Mouse (Mus musculus) CH12F3 (cell line): ENCODE results near the gene Wdr34.

ENCODE experiments used
- in situ Hi-C: fragments of 300-500 bp; cut with MboI; formaldehyde crosslinking; loops from 2 replicates; pipeline ENCODE4 v1.14.3; 2020; ENCODE audit warnings: low sequenced_read_pairs

Wdr34 gene

GRCm38 (mm10) chr2:30048699-30049388 is at the start of gene Wdr34:
TSS of gene Wdr34 (minus strand) at chr2:30048881.
- in situ Hi-C loops = no loop called here

DNA sequence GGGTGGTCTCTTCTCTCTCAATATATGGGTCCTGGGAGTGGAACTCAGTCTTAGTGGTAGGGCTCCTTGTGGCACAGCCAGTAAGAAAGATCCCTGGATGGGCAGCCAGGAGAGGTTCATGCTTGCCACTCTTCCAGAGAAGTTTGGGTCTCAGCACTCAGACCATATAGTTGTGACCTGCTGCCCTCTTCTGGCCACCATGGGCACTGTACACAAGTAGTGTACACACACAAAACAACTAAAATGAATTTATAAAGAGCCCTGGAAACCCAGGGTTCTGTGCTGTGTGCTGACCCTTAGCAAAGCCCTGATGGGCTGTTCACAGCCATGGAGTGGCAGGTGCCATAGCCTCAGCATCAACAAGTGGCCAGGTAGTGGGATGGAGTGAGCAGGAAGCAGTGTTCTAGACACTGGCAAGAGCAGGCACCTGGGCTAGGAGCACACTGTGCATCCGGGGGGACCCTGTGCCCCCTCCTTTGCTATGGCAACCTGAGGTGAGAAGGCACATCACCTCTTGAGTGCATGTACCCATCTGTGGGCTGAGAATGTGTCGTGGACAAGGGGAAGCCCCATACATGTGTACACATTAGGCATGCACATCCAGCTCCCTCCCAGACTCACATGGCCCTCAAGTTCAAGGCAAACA is 47.3 kb upstream of the Wdr34 start:
- in situ Hi-C loops = no loop called here

DNA sequence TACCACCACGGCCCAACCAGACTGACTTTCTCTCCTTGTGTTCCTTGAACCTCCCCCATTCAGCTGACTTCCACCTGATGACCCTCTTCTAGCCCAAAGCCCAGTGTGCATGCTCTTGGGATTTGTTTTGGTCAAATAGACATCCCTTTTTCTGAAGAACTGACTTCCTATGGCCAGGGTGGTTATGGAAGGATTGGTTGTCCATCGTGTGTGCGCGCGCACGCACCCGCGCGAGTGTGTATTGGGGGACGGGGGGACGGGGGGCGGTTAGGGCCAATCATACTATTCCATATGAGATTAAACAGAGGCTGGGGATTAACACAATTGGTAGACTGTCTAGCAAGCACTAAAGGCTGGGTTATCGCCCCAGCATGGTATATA is 45.5 kb upstream of the Wdr34 start:
- in situ Hi-C loops = no loop called here

GRCm38 (mm10) chr2:30093471-30094207 is 45.0 kb upstream of the Wdr34 start, which contains the start of gene Zdhhc12:
TSS of gene Zdhhc12 (minus strand) at chr2:30093648.
- in situ Hi-C loops = no loop called here

DNA sequence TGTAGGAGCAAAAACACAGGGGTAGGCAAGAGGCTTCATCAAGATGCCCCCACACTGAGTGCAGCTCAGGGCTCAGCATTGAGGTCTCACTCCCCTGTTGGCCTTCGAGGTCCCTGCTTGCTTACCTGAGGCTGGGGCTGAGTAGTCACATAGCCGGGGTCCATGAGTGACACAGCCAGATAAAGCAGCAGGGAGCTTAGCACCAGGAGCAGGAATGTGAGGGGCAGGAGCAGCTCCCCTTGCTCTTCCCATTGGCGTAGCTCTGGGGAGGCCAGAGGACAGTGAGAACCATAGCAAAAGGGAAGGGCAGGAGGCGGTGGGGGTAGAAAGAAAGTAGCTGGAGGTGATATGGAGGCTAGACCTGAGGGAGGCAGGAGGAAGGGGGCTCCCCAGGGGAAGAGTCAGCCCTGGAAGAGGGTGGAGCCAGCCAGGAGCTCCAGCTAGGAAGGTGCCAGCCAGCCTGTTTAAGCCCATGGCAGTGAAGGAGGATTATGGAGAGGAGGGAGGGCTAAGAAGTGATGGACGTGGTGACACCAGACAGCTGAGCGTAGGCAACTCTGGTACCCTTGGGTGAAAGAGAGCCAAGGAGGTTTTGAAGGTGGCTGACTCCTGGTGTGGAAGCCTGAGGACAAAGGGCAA is 43.7 kb upstream of the Wdr34 start:
- in situ Hi-C loops = no loop called here

DNA sequence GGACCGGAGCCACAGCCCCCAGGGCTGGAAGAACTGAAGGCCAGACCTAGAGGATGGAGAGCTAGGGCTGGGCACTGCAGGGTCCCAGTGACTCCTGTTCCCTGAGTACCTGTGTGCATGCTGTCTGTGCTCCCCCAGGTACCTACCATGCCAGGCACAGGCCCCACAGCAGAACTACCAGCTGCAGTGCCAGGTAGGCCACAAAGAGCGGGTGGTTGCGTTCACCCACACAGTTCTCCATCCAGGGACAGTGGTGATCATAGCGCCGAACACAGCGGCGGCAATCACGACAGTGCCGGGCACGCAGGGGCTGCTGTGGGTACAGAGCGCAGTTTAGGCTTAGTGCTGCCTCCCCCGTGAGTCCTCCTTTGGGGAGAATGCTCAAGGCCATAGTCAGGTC is 42.8 kb upstream of the Wdr34 start:
- in situ Hi-C loops = no loop called here

- in situ Hi-C loops = no loop called here
Measured at GRCm38 (mm10) chr2:30087310-30087709, 38.6 kb upstream of the Wdr34 start.

DNA sequence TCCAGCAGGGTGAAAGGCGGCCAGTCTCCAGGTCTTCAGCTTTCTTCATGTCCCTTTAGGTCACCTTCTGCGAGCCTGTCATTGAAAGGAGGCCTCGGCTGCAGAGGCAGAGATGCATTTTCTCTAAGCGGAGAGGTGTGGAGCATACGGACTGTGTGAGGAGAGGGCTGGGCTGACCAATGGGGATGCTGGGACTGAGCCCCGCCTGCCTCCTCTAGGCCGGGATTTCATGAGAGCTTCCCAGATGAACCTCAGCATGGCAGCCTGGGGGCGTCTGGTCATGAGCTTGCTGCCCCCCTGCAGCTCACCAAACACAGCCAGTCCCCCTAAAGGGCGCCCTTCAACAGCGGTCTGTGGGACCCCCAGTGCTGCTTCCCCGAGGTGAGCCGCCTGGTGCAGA is 36.0 kb upstream of the Wdr34 start:
- in situ Hi-C loops = no loop called here

- in situ Hi-C loops = no loop called here
Measured at GRCm38 (mm10) chr2:30084113-30084512, 35.4 kb upstream of the Wdr34 start.

- in situ Hi-C loops = no loop called here
Measured at GRCm38 (mm10) chr2:30080181-30080800, 31.6 kb upstream of the Wdr34 start.

DNA sequence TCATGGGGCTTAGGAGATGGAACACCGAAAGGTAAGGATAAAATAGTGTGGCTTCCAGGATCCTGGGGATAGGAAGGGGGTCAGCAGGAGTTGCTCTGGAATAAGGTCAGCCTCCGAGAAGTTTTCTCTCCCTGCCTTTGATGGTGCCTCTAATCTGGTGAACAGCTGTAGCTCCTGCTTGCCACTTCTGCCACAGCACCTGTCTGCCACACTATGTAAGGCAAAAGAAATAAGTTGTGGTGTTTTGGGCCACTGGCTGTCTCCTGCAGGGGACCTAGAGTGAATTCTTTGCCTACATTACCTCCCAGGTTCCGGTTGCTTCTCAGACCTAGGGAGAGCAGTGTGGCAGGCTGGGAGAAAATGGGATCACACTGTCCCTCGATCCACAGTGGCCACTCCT is 30.1 kb upstream of the Wdr34 start:
- in situ Hi-C loops = no loop called here

DNA sequence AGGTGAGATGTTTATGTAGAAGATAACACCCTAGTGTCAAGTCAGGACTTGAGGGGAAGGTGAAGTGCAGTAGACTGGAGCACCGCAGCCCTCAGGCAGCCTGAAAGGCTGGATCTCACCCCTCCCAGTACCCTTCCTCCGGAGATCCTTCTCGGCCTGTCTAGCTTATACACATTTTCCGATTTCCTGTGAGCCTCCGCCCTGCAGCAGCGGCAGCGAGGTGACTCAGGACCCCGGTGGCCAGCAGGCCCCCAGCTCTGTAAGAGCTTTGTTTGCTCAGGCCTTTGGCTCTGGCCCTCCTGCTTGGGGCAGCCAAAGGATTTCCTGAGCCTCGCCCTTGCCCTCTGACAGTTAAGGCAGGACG is 29.6 kb upstream of the Wdr34 start:
- in situ Hi-C loops = no loop called here

- in situ Hi-C loops = no loop called here
Measured at GRCm38 (mm10) chr2:30077502-30078348, 29.0 kb upstream of the Wdr34 start, which contains the start of gene Pkn3. TSS of gene Pkn3 (plus strand) at chr2:30077684.

- in situ Hi-C loops = no loop called here
Measured at GRCm38 (mm10) chr2:30076959-30077358, 28.3 kb upstream of the Wdr34 start.

GRCm38 (mm10) chr2:30076439-30076838 is 27.8 kb upstream of the Wdr34 start:
- in situ Hi-C loops = no loop called here

DNA sequence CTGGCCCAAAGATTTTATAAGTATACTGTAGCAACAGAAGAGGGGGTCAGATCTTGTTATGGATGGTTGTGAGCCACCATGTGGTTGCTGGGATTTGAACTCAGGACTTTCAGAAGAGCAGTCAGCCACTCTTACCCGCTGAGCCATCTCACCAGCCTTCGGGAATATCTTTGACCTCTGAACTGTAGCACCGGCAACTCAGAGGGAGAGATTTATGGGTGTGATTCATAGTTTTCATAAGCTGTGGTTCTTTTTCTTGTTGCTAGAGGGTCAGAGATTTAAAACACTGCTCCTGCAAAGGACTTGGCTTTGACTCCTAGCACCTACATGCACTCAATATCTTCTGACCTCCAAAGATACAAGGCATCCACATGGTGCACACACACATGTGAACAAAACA is 26.9 kb upstream of the Wdr34 start:
- in situ Hi-C loops = no loop called here

GRCm38 (mm10) chr2:30073285-30073684 is 24.6 kb upstream of the Wdr34 start:
- in situ Hi-C loops = no loop called here

DNA sequence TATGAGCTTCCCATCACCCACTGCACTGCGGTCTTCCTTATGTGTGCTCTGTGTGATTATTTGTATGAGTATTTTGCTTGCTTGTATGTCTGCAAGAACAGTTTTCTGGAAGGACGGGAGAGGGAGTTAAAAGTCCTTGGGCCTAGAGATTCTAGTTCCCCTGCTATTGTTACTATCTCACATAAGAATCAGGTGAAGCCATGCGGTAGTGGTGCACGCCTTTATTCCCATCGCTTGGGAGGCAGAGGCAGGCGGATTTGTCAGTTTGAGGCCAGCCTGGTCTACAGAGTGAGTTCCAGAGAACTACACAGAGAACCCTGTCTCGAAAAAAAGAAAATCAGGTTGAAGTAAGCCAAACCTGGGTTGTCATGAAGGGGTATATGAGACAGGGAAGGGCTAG is 24.2 kb upstream of the Wdr34 start:
- in situ Hi-C loops = no loop called here

DNA sequence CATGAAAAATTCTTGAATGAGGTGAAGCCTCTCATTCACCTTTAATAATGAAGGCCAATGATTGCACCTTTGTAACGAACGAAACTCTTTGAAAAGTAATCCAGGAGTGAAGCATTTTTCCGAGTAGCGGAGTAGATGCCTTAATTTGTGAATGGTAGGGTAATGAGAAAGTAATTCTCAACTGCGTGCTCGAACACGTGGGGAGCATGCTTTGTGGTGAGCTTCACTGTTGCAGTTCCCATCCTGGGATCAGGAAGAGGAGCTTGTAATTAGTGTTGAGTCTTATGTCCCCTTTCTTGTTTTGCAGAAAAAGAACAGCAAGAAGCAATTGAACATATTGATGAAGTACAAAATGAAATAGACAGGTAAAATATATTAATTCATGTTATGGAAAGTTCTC is 19.3 kb upstream of the Wdr34 start:
- in situ Hi-C loops = no loop called here
